Mouse (Mus musculus) G1E (cell line): ENCODE measurements around the gene Nrp2.

Experiments
- CTCF ChIP-seq: IDR thresholded peaks from 2 replicates; pipeline ENCODE4 v1.5.1; 2012; ENCODE audit warnings: low read depth, low read length, inconsistent platforms, mixed read lengths
- GATA1 ChIP-seq: IDR thresholded peaks from 2 replicates; pipeline ENCODE4 v1.6.1; 2012; ENCODE audit warnings: borderline replicate concordance, low read length, inconsistent platforms, mixed read lengths
- POLR2AphosphoS5 ChIP-seq: IDR thresholded peaks from 2 replicates; pipeline ENCODE4 v1.6.1; 2012; ENCODE audit warnings: low read depth, low read length, inconsistent platforms; ENCODE audit not compliant: insufficient replicate concordance
- TAL1 ChIP-seq: conservative IDR thresholded peaks from 2 replicates; pipeline ENCODE4 v1.6.1; 2012; ENCODE audit warnings: low read depth, low read length, inconsistent platforms, mixed read lengths

GRCm38 (mm10) chr1:62782573-62782972 lies 79.5 kb downstream of the Nrp2 start:
- TF ChIP-seq TAL1: no peak
- TF ChIP-seq CTCF: no peak
- no peak for TF ChIP-seq POLR2AphosphoS5
- TF ChIP-seq GATA1: no peak
